Comparison of ENCODE assay signal across 21 mouse cellular contexts in the genomic region with DNA sequence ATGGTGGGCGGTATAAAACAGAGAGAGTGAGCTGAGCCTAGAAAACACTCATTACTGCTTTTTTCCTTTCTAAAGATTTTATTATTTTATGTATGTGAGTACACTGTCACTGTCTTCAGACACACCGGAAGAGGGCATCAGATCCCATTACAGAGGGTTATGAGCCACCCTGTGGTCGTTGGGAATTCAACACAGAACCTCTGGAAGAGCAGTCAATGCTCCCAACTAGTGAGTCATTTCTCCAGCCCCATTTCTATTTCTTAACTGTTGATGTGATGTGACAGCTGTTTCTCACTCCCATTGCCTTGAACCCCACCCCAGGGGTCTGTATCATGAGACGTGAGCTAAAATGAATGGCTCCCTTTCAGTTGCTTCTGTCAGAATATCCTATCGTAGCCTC.
DNase-seq lines count a peak whose midpoint lies in the region; ATAC-seq and TF ChIP-seq lines count a peak whose summit lies in the region.
"Had no signal": no experiment of that assay in that cellular context is flagged by ENCODE, and none has a peak within 500 bp of the region (broad histone marks: within the 10 kb centered on the region; RNA-seq: fewer than 3 reads in every experiment).

No protein-coding gene starts in this region.

- no peaks in the 10 kb centered on the region for H3K36me3 ChIP-seq in stomach, postnatal 0 days (ENCODE audit: control insufficient read depth, insufficient read depth, low read length)
- H3K36me3 ChIP-seq: embryonic facial prominence, embryonic 10.5 days; embryonic facial prominence, embryonic 12.5 days; forebrain, embryonic 15.5 days; G1E had no signal

- H3K4me2 ChIP-seq in stomach, postnatal 0 days (replicated peaks; ENCODE audit: low read depth) = no peak overlapping the region
- H3K4me2 ChIP-seq: embryonic facial prominence, embryonic 12.5 days; forebrain, embryonic 13.5 days; forebrain, embryonic 15.5 days had no signal

- 82% methylated on average over 5 of the region's 5 CpGs for WGBS in stomach, postnatal 0 days
- WGBS in cerebellum, adult 2 months = 77% methylated on average over 5 of the region's 5 CpGs

- no peak overlapping the region for H3K4me3 ChIP-seq in layer of hippocampus, adult 2 months
- H3K4me3 ChIP-seq in stomach, postnatal 0 days (ENCODE audit: low read depth, low read length) = no peak overlapping the region
- H3K4me3 ChIP-seq in cerebellum, adult 2 months (replicated peaks; ENCODE audit: insufficient read depth, low read depth, low read length) = no peak overlapping the region
- H3K4me3 ChIP-seq: embryonic facial prominence, embryonic 10.5 days; embryonic facial prominence, embryonic 12.5 days; forebrain, embryonic 13.5 days; forebrain, embryonic 15.5 days had no signal

- H3K9me3 ChIP-seq in stomach, postnatal 0 days (ENCODE audit: control insufficient read depth, low read length) = no peaks in the 10 kb centered on the region
- H3K9me3 ChIP-seq: embryonic facial prominence, embryonic 10.5 days; embryonic facial prominence, embryonic 12.5 days; forebrain, embryonic 13.5 days; forebrain, embryonic 15.5 days; G1E had no signal

- H3K27me3 ChIP-seq in stomach, postnatal 0 days (ENCODE audit: control insufficient read depth, insufficient read depth, low read length) = no peaks in the 10 kb centered on the region
- no peaks in the 10 kb centered on the region for H3K27me3 ChIP-seq in cerebellum, adult 2 months (ENCODE audit: control insufficient read depth, insufficient read depth, low read length)
- H3K27me3 ChIP-seq: CH12.LX; embryonic facial prominence, embryonic 12.5 days; forebrain, embryonic 15.5 days had no signal

- TF ChIP-seq CTCF in layer of hippocampus, adult 2 months (conservative IDR thresholded peaks at IDR 0.05) = peak; percentile 33; the same call in 1 of the 2 replicates
- 0 out of 2 replicates have a peak, but pooled peaks have one; percentile 14 for TF ChIP-seq CTCF in stomach, postnatal 0 days (IDR thresholded peaks at IDR 0.05; ENCODE audit: low read depth)
- TF ChIP-seq CTCF in cerebellum, adult 2 months (IDR thresholded peaks at IDR 0.05; ENCODE audit: borderline replicate concordance, insufficient read depth, low read depth, low read length) = no peak

- H3K27ac ChIP-seq in layer of hippocampus, adult 2 months = no peak overlapping the region
- H3K27ac ChIP-seq in stomach, postnatal 0 days (replicated peaks) = no peak overlapping the region
- H3K27ac ChIP-seq in cerebellum, adult 2 months (ENCODE audit: insufficient read depth, low read length) = no peak overlapping the region
- H3K27ac ChIP-seq: embryonic facial prominence, embryonic 10.5 days; embryonic facial prominence, embryonic 12.5 days; forebrain, embryonic 13.5 days; forebrain, embryonic 15.5 days had no signal

- DNase-seq in layer of hippocampus, adult 2 months (ENCODE audit: low spot score in 2 of 2) = no peak
- no peak for DNase-seq in layer of hippocampus, postnatal 25 days (ENCODE audit: extremely low spot score in 1 of 2, low spot score in 1 of 2)
- DNase-seq in NIH3T3 (ENCODE audit: low read depth) = peak; percentile 64
- DNase-seq in stomach, postnatal 0 days (ENCODE audit: low spot score) = no peak
- no peak for DNase-seq in ovary, postnatal 14 days (ENCODE audit: low spot score)
- DNase-seq in cerebellum, adult 2 months = no peak
- DNase-seq: adrenal gland, adult 8-10 months; adrenal gland, postnatal 14 days; adrenal gland, postnatal 36 days; cerebellum, adult 11-12 months; cerebellum, adult 8-10 months; cerebellum, adult 9-11 months; cerebellum, postnatal 25 days; forebrain, postnatal 0 days had no signal

- TF ChIP-seq POLR2A in cerebellum, adult 2 months (IDR thresholded peaks at IDR 0.05; ENCODE audit: borderline replicate concordance, insufficient read depth, low read length) = no peak

- no peak for ATAC-seq in stomach, postnatal 0 days (ENCODE audit: low FRiP score, low TSS enrichment)
- ATAC-seq: CD4-positive, CD25-positive, alpha-beta regulatory T cell, adult 4 months; forebrain, embryonic 13.5 days; forebrain, embryonic 15.5 days; forebrain, postnatal 0 days had no signal

- H3K9ac ChIP-seq in stomach, postnatal 0 days (ENCODE audit: low read length) = no peak overlapping the region
- H3K9ac ChIP-seq: embryonic facial prominence, embryonic 12.5 days; forebrain, embryonic 13.5 days; forebrain, embryonic 15.5 days; forebrain, postnatal 0 days had no signal

- H3K4me1 ChIP-seq in stomach, postnatal 0 days (replicated peaks; ENCODE audit: control insufficient read depth, insufficient read depth) = no peaks in the 10 kb centered on the region
- H3K4me1 ChIP-seq in cerebellum, adult 2 months (ENCODE audit: control insufficient read depth, insufficient read depth, low read length) = no peaks in the 10 kb centered on the region

- no peak for TF ChIP-seq EP300 in stomach, postnatal 0 days (optimal IDR thresholded peaks at IDR 0.05)
